Mouse (Mus musculus) midbrain, embryonic 12.5 days (tissue): ENCODE data around the gene Osbpl9. TPM values are rescaled to one million over a fixed set of nuclear protein-coding genes. Genes with fewer than 3 reads are reported as not detected.
A peak's percentile ranks its signal among the peaks of the same experiment; 100 is the strongest.

Experiments
- ATAC-seq: fragments of 200-750 bp; cut with Nextera tagmentation; 2 replicates; pipeline ENCODE4 v1.8.0; 2017; ENCODE audit warnings: low read depth, moderate TSS enrichment, moderate library complexity; ENCODE audit not compliant: low FRiP score
- H3K27ac ChIP-seq: fragments of 300-500 bp; sonication (generic); replicated peaks from 2 replicates; pipeline ENCODE4 v1.5.1; 2016; ENCODE audit warnings: mild to moderate bottlenecking
- H3K27me3 ChIP-seq: fragments of 300-500 bp; sonication (generic); 2 replicates; pipeline ENCODE4 v1.6.1; 2016; ENCODE audit warnings: mild to moderate bottlenecking
- H3K36me3 ChIP-seq: fragments of 300-500 bp; sonication (generic); 2 replicates; pipeline ENCODE4 v1.6.1; 2016
- H3K4me1 ChIP-seq: fragments of 300-500 bp; sonication (generic); 2 replicates; pipeline ENCODE4 v1.6.1; 2016
- H3K4me2 ChIP-seq: fragments of 300-500 bp; sonication (generic); replicated peaks from 2 replicates; pipeline ENCODE4 v1.6.1; 2016; ENCODE audit warnings: mild to moderate bottlenecking, moderate library complexity
- H3K4me3 ChIP-seq: fragments of 300-500 bp; sonication (generic); 2 replicates; pipeline ENCODE4 v1.5.1; 2016; ENCODE audit warnings: mild to moderate bottlenecking
- H3K9ac ChIP-seq: fragments of 300-500 bp; sonication (generic); replicated peaks from 2 replicates; pipeline ENCODE4 v1.6.1; 2016; ENCODE audit warnings: mild to moderate bottlenecking, moderate library complexity
- H3K9me3 ChIP-seq: fragments of 300-500 bp; sonication (generic); 2 replicates; pipeline ENCODE4 v1.6.1; 2016; ENCODE audit warnings: mild to moderate bottlenecking
- WGBS: fragments of 180-500 bp; shearing (Covaris S2); methylation state at CpG from one replicate; pipeline ENCODE4 v1.1.7; 2016; 5-methylcytosine and 5-hydroxymethylcytosine counted together
- polyA plus RNA-seq: library from polyadenylated mRNA; unstranded; fragments of >200 nt; fragmentation: Nextera tagmentation; extraction: Ambion mirVana; gene quantifications from 2 replicates; pipeline ENCODE4 v1.2.1, GENCODE M21; 2016

The Osbpl9 gene
- polyA plus RNA-seq, 1 experiment from 2014 or later, result 81.1 TPM

DNA sequence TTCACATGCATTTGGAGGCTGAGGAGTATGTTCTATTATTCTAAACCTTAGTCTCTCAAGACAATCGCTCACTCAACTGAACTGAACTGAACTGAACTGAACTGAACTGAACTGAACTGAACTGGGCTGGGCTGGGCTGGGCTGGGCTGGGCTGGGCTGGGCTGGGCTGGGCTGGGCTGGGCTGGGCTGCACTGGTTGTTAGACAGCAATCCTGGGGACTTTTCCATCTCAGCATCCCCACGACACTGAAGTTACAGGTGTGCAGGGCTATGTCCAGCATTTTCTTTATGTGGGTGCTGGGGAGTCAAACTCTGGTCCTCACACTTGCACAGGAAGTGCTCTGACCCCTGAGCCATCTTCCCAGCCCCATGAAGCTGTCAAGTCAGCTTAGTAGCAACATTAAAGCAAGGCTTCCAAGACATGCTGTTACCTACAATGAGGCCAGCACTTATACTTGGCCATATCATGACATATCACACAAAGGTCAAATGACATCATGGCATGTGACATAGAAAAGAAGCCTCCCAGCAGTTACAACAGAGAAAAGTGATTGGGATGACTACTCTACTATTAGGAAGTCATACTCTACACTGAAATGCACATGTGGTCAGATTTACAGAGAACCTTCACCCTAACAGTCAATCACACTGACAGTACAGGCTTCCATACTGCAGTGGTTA lies 76.2 kb downstream of the Osbpl9 start:
- WGBS, result 80% methylated on average over 2 of the region's 2 CpGs
- peaks cover 12% of the 10 kb centered on the region for H3K4me1 ChIP-seq
- no peak overlapping the region for H3K4me2 ChIP-seq
- no peak for ATAC-seq
- no peaks in the 10 kb centered on the region for H3K36me3 ChIP-seq
- no peak overlapping the region for H3K27ac ChIP-seq
- no peak overlapping the region for H3K4me3 ChIP-seq
- no peaks in the 10 kb centered on the region for H3K27me3 ChIP-seq
- no peak overlapping the region for H3K9ac ChIP-seq
- H3K9me3 ChIP-seq, result no peaks in the 10 kb centered on the region

DNA sequence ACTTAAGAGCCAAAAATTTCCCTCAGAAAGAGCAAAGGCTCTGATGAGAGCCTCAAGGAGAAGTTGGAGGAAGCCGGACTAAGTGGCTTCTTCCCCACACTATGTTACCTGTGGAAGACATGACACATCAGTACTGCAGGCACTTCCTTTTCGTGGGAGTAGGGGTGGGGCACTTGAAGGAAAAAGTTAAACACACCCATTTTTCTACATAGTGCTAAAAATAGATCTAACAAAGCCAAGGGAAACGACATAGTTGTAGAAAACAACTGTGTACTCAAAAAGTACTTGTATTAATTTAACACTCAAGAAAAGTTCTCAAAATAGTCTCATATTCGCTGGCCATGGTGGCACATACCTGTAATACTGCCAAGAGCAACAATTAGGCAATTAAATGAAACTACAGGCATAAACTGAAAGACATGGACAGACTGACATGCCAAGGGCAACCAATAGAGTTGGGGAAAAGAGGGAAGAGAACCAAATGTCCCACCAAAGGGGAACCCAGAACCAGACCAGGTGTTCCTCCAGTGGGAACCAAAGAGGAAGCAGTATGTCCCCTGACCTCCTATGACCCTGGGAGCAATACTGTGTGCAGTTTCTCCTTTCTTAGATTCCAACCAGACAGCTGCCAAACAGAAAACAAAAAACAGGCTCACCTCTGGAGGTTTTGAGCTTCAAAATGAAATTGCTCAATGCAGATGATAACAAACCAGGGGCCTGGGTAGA lies 79.1 kb downstream of the Osbpl9 start:
- no peak overlapping the region for H3K4me3 ChIP-seq
- no peak overlapping the region for H3K9ac ChIP-seq
- H3K4me2 ChIP-seq, result no peak overlapping the region
- ATAC-seq, result no peak
- H3K36me3 ChIP-seq, result no peaks in the 10 kb centered on the region
- peaks cover 15% of the 10 kb centered on the region for H3K4me1 ChIP-seq
- no peaks in the 10 kb centered on the region for H3K9me3 ChIP-seq
- H3K27ac ChIP-seq, result no peak overlapping the region
- no peaks in the 10 kb centered on the region for H3K27me3 ChIP-seq
- WGBS, result 87% methylated on average over 4 of the region's 4 CpGs

DNA sequence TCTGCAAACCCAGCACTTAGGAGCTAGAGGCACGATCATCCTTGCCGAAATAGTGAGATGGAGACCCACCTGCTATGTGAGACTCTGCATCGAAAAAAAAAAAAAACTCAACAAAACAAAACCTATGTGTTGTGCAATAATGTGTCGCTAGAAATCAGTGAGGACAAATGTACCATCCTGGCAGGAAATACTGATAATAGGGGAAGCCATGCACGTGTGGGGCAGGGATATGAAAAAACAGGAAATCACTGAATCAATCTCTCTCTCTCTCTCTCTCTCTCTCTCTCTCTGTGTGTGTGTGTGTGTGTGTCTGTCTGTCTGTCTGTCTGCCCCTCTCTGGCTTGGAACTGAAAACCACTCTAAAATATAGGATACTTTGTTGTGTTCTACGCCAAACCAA lies 81.3 kb downstream of the Osbpl9 start:
- Histone ChIP-seq H3K36me3 (no peaks in the 10 kb centered on the region), H3K9ac (no peak overlapping the region), H3K4me3 (no peak overlapping the region), H3K27ac (no peak overlapping the region), H3K4me2 (no peak overlapping the region), H3K27me3 (no peaks in the 10 kb centered on the region), H3K9me3 (no peaks in the 10 kb centered on the region), H3K4me1 (peaks cover 7% of the 10 kb centered on the region)
- whole genome bisulfite sequencing, result 88% methylated on average over 6 of the region's 6 CpGs
- no peak for ATAC-seq

DNA sequence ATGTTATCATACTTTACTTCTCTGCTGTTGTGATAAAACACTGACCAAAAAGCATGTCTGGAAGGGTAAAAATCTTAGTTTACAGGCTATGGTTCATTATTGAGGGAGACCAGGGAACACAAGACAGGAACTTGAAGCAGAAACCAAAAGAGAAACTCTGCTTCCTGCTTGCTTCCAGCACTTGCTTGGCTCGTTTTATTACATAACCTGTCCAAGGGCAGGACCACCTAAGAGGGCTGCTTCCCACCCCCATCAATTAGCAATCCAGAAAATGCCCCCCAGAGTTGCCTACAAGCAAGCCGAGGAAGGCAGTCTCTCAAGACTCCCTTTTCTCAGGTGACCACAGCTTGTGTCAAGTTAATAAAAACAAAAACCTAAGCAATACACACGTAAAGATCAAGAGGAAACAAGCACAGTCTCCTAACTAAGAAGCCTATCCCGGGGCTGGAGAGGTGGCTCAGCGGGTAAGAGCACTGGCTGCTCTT lies 82.4 kb downstream of the Osbpl9 start:
- Histone ChIP-seq H3K9ac (no peak overlapping the region), H3K9me3 (no peaks in the 10 kb centered on the region), H3K4me2 (no peak overlapping the region), H3K4me3 (no peak overlapping the region), H3K27me3 (no peaks in the 10 kb centered on the region), H3K36me3 (no peaks in the 10 kb centered on the region), H3K27ac (no peak overlapping the region), H3K4me1 (peaks cover 7% of the 10 kb centered on the region)
- ATAC-seq, result no peak
- WGBS, result 87% methylated on average over 5 of the region's 5 CpGs

DNA sequence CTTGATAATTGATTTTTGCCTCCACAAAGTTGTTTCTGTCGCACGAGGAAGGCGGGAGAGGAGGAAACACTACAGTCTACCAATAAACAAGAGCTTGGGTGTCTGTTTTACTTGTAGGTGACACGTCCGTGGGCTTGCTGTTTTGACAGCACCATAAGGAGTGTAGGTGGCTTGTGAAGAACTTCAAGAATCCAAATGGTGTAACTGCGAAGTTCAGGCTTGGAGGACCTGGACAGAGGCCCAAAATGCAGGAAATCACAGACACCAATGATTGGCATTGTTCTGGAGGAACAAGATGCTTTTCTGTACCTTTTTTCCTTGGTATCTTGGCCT lies 83.8 kb downstream of the Osbpl9 start:
- peak overlapping the region; percentile 63 for H3K4me2 ChIP-seq

DNA sequence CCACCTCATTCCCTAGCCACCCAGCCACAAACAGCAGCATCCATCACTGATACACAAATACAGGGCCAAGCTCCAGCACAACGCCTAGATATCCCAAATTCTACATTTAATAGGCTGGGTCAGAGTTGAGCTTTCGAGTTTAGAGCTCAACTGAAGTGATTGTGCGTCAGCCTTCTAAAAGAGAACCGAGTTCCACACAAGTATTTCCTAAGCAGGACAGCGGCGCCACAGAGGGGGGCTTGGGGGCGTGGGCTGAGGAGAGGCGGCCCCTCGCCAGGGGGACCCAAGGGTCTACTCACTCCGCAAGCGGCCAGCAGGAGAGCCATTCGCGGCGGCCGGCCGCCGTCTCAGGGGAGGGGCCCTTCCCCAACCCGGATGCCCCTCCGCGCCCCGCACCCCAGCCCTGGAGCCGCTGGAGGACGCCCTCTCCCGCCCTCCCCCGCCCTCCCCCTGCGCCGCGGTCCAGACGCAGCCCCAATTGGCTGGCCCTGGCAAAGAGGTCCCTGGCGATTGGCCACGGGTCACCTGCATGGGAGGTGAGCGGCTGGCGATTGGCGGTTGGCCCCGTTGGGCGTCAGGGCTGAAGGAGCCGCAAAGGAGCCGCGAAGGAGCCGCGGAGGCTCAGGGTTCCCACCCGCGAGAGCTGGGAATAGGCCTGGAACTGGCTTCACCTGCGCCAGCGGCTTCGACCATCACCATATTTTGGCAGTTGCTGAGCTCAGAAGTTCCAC lies 84.3 kb downstream of the Osbpl9 start:
- peak overlapping the region; percentile 52 for H3K4me3 ChIP-seq
- H3K9me3 ChIP-seq, result no peaks in the 10 kb centered on the region
- peak; percentile 100 for ATAC-seq
- peak overlapping the region; percentile 11; the same call in 1 of the 2 replicates for H3K27ac ChIP-seq
- H3K27me3 ChIP-seq, result no peaks in the 10 kb centered on the region
- H3K9ac ChIP-seq, result peak overlapping the region; percentile 53
- H3K4me1 ChIP-seq, result peaks cover 7% of the 10 kb centered on the region
- peak overlapping the region; percentile 63 for H3K4me2 ChIP-seq
- H3K36me3 ChIP-seq, result no peaks in the 10 kb centered on the region
- WGBS, result under 1% methylated on average over 22 of the region's 46 CpGs

More for the DNA sequence above, 83.8 kb downstream of the Osbpl9 start:
- peak overlapping the region; percentile 52 for H3K4me3 ChIP-seq
- ATAC-seq, result peak; percentile 21
- H3K9ac ChIP-seq, result peak overlapping the region; percentile 53
- H3K36me3 ChIP-seq, result no peaks in the 10 kb centered on the region
- WGBS, result 6% methylated on average over 6 of the region's 6 CpGs
- H3K4me1 ChIP-seq, result peaks cover 7% of the 10 kb centered on the region
- no peaks in the 10 kb centered on the region for H3K9me3 ChIP-seq
- H3K27me3 ChIP-seq, result no peaks in the 10 kb centered on the region
- no peak overlapping the region for H3K27ac ChIP-seq

DNA sequence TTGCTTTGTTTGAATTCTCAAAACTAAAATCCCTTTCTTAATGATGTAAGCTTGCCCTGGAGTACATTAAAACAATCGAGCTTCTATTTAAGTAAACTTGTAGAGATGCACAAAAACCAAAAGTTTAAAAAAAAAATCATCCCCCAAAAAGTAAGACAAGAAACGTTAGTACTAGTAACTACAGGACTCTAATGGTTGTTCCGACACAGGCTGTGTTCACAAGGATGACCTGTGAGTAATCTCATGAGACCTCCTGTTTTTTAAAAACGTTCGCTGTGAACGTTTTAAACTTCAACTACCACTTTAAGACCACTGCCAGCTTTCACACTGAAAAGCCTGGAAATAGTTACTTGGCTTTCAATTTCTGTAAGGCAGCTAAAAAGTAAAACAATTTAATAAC lies 85.1 kb downstream of the Osbpl9 start:
- H3K9me3 ChIP-seq, result no peaks in the 10 kb centered on the region
- H3K36me3 ChIP-seq, result no peaks in the 10 kb centered on the region
- no peaks in the 10 kb centered on the region for H3K27me3 ChIP-seq
- H3K4me3 ChIP-seq, result no peak overlapping the region
- H3K27ac ChIP-seq, result no peak overlapping the region
- H3K4me2 ChIP-seq, result peak overlapping the region; percentile 63; the same call in 1 of the 2 replicates
- H3K9ac ChIP-seq, result no peak overlapping the region
- H3K4me1 ChIP-seq, result peaks cover 7% of the 10 kb centered on the region
- 52% methylated on average over 6 of the region's 6 CpGs for WGBS
- ATAC-seq, result no peak

DNA sequence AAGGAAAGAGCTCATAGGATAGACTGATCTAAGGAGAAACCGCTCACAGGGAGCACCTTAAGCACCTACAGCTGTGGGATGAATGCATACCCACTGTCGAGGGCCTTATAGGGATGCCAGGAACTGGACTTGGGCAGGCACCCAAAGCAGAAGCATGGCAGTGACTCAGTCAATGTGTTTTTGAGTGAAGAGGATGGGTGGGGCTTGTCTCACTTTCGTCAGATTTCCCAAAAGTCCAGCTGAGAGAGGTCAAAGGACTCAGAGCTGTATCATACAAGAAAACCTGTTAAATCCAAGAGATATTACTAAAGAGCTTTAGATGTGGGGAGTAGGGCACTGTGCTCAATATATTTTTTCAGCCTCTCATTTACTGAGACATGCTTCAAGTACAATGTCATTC lies 85.6 kb downstream of the Osbpl9 start:
- no peak overlapping the region for H3K9ac ChIP-seq
- H3K27ac ChIP-seq, result no peak overlapping the region
- peaks cover 7% of the 10 kb centered on the region for H3K4me1 ChIP-seq
- H3K36me3 ChIP-seq, result no peaks in the 10 kb centered on the region
- H3K4me2 ChIP-seq, result no peak overlapping the region
- no peaks in the 10 kb centered on the region for H3K27me3 ChIP-seq
- no peak for ATAC-seq
- no peaks in the 10 kb centered on the region for H3K9me3 ChIP-seq
- no peak overlapping the region for H3K4me3 ChIP-seq
- WGBS, result 73% methylated on average over 3 of the region's 3 CpGs

DNA sequence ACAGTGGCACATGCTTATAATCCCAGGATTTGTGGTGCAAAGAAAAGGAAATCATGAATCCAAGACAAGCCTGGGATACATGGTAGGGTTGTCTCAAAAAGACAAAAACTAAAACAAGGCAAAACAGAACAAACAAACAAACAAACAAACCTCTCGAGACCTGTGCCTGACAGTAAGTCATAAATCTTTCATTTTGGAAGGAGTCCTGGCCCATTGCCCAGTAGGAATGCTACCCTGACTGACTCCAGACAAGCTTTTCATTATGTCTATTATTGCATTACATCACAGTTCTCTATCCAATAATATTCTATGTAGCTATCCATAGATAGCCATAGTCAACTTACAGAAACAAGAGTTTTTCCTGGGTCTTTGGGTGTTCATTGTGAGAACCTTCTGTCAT lies 86.3 kb downstream of the Osbpl9 start:
- H3K4me2 ChIP-seq, result no peak overlapping the region
- WGBS, result 88% methylated on average over 1 of the region's 1 CpGs
- H3K27ac ChIP-seq, result no peak overlapping the region
- peaks cover 7% of the 10 kb centered on the region for H3K4me1 ChIP-seq
- no peak overlapping the region for H3K9ac ChIP-seq
- no peaks in the 10 kb centered on the region for H3K27me3 ChIP-seq
- no peaks in the 10 kb centered on the region for H3K9me3 ChIP-seq
- no peak for ATAC-seq
- H3K36me3 ChIP-seq, result no peaks in the 10 kb centered on the region
- H3K4me3 ChIP-seq, result no peak overlapping the region

DNA sequence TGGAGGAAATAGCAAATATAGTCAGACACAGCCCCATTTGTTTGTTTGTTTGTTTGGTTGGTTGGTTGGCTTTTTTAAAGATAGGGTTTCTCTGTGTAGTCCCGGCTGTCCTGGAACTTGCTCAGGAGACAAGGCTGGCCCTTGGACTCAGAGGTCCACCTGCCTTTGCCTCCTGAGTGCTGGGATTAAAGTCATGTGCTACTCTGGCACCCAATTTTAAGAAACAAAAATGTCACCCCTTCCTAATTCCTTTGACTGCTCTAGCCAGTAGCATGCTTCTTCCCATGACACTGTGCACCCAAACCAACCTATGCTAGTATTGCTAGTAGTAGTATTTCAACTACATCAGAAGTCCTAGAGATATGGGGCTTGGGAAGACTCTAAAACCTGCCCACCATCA lies 87.8 kb downstream of the Osbpl9 start:
- Histone ChIP-seq H3K4me2 (no peak overlapping the region), H3K36me3 (no peaks in the 10 kb centered on the region), H3K9me3 (no peaks in the 10 kb centered on the region), H3K4me1 (peaks cover 7% of the 10 kb centered on the region), H3K27me3 (no peaks in the 10 kb centered on the region), H3K9ac (no peak overlapping the region), H3K4me3 (no peak overlapping the region), H3K27ac (no peak overlapping the region)
- ATAC-seq, result no peak
- 90% methylated on average over 1 of the region's 1 CpGs for WGBS

DNA sequence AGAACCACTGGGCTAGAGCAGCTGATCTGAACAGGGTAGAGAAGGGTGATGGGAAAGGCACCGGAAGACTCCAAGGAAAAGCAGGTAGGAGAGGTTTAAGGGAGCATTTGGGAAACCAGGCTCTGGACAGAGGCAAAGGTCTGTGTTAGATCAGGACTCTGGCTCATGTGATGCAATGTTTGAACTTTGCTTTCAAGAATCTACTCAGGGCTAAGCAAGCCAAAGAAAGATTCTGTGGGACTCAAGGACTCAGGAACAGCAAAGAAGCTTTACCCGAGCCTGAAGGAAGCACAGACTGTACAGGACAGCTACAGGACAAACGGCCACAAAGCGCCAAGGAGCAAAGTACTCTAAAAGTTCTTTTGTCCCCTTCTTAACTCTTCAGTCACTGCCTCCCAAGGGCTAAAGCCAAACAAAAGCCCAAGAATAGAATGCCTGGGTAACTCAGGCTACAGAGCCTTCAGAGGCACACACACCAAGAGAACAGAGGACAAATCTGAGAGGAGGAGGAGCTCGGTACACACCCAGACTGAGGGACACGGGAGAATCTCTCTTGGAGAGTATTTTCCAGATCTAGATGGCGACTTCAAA lies 89.1 kb downstream of the Osbpl9 start:
- no peak overlapping the region for H3K4me3 ChIP-seq
- ATAC-seq, result no peak
- H3K9me3 ChIP-seq, result no peaks in the 10 kb centered on the region
- H3K4me1 ChIP-seq, result 0 out of 2 replicates have a peak, but pooled peaks cover 3% of the 10 kb centered on the region
- H3K4me2 ChIP-seq, result no peak overlapping the region
- H3K36me3 ChIP-seq, result no peaks in the 10 kb centered on the region
- no peak overlapping the region for H3K27ac ChIP-seq
- 27% methylated on average over 7 of the region's 7 CpGs for WGBS
- no peak overlapping the region for H3K9ac ChIP-seq
- no peaks in the 10 kb centered on the region for H3K27me3 ChIP-seq

DNA sequence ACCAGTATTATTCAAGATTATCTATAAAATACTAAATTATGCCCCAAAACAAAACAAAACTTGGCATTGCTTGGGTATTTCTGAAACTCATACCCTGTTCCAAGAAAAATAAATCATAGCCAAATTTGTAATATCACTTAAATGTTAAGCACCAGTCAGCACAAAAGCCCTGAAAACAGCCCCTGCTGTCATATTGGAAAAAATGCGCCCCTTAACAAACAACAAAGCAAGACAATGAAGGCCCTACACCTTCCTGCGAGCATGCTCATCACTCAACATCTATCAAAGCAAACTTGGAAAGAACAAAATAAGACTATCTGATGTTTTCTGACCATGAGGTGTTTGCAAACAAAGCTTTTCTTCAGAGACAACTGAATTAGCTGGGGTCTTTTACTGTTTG lies 91.1 kb downstream of the Osbpl9 start:
- no peak overlapping the region for H3K9ac ChIP-seq
- H3K27me3 ChIP-seq, result no peaks in the 10 kb centered on the region
- no peaks in the 10 kb centered on the region for H3K9me3 ChIP-seq
- H3K27ac ChIP-seq, result no peak overlapping the region
- H3K4me1 ChIP-seq, result no peaks in the 10 kb centered on the region
- WGBS, result 92% methylated on average over 2 of the region's 2 CpGs
- no peak overlapping the region for H3K4me2 ChIP-seq
- no peak overlapping the region for H3K4me3 ChIP-seq
- H3K36me3 ChIP-seq, result no peaks in the 10 kb centered on the region
- ATAC-seq, result no peak
